Mouse (Mus musculus) liver, postnatal 0 days (tissue): Measurements from ENCODE around the gene Mterf4.

Experiments
- CTCF ChIP-seq: sonication (generic); IDR thresholded peaks from 2 replicates; pipeline ENCODE4 v1.5.1; 2016; ENCODE audit warnings: antibody characterized with exemption, low read depth
- EP300 ChIP-seq: IDR thresholded peaks from 2 replicates; pipeline ENCODE4 v1.6.1; 2016; ENCODE audit warnings: antibody characterized with exemption, low read depth, mild to moderate bottlenecking

DNA sequence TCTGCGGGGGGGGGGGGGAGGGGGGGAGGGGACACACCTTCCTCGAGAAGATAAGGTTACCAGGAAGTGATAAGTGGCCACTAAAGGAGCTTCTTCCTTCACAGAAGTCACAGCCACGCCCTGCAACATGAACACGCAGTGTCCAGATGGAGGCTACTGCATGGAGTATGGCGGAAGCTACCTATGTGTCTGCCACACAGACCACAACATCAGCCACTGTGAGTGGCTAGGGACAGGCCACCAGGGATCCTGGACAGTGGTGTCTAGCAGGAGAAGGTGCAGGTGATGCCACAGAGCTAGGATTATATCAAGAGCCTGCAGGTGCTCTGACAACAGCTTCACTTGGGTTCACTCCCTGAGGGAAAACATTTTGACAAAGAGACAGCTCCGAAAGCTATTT lies 34.0 kb downstream of the Mterf4 start:
- TF ChIP-seq CTCF = no peak
- no peak for TF ChIP-seq EP300
